Mouse (Mus musculus): Measurements from ENCODE around the gene A930018P22Rik. TPM values are rescaled to one million over a fixed set of nuclear protein-coding genes. Genes with fewer than 3 reads are reported as not detected.
"Not testable (repeated sequence)": the region's sequence is repeated elsewhere in the genome, so short reads cannot be mapped to it uniquely, and the experiment has no call there.

The A930018P22Rik gene
- polyA plus RNA-seq, 1 experiment from 2014 or later = not detected

DNA sequence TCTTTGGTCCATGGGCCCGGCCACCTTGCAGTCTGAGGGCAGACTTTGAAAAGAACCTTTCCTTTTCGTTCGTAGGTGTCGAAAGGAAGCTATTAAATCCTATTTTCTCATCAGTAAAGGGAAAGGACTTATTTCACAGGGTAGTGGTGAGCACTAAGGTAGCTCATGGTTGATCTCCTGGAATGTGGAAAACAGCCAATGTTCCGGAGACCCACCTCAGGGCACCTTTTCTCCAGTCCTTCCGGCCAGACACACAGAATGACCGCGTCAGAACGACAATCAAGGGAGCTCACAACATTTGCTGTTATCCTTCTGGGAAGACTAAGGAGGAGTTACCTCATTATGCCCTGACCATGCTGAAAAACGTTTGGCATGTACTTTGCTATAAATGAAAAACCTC, 26.3 kb upstream of the A930018P22Rik start:
- H3K27ac ChIP-seq (ENCODE audit: low read depth, low read length) = peak overlapping the region; percentile 72
- H3K4me3 ChIP-seq (ENCODE audit: low read depth, low read length) = peak overlapping the region; percentile 43
- peaks cover 5% of the 10 kb centered on the region; the same call in 1 of the 2 replicates for H3K4me1 ChIP-seq (replicated peaks; ENCODE audit: control insufficient read depth, insufficient read depth, low read length)
- no peaks in the 10 kb centered on the region for H3K9me3 ChIP-seq (ENCODE audit: control insufficient read depth, low read length)
- no peak for DNase-seq (ENCODE audit: low spot score)
- peak overlapping the region; percentile 70 for H3K9ac ChIP-seq (ENCODE audit: low read depth, low read length)
- peak overlapping the region; percentile 58 for H3K4me2 ChIP-seq (replicated peaks; ENCODE audit: low read depth, low read length)
- no peaks in the 10 kb centered on the region for H3K36me3 ChIP-seq (ENCODE audit: control insufficient read depth, insufficient read depth, low read length)
- no peak for ATAC-seq (ENCODE audit: low FRiP score)
- 49% methylated on average over 10 of the region's 10 CpGs for WGBS
- H3K27me3 ChIP-seq (ENCODE audit: control insufficient read depth, insufficient read depth, low read length) = no peaks in the 10 kb centered on the region

- H3K9me3 ChIP-seq (ENCODE audit: control insufficient read depth, low read length); H3K36me3 ChIP-seq (ENCODE audit: control insufficient read depth, insufficient read depth, low read length); H3K4me1 ChIP-seq (replicated peaks; ENCODE audit: control insufficient read depth, insufficient read depth, low read length); H3K4me3 ChIP-seq (ENCODE audit: low read depth, low read length); DNase-seq (ENCODE audit: low spot score); H3K27ac ChIP-seq (ENCODE audit: low read depth, low read length); H3K4me2 ChIP-seq (replicated peaks; ENCODE audit: low read depth, low read length); H3K9ac ChIP-seq (ENCODE audit: low read depth, low read length); H3K27me3 ChIP-seq (ENCODE audit: control insufficient read depth, insufficient read depth, low read length): not testable (repeated sequence)
- 62% methylated on average over 1 of the region's 1 CpGs for WGBS
- ATAC-seq (ENCODE audit: low FRiP score) = peak; percentile 30; the same call in 1 of the 2 replicates
These were observed 25.8 kb upstream of the A930018P22Rik start for GRCm38 (mm10) chr2:104096796-104097195.

GRCm38 (mm10) chr2:104097396-104097795, 25.2 kb upstream of the A930018P22Rik start:
- not testable (repeated sequence) for H3K4me2 ChIP-seq (replicated peaks; ENCODE audit: low read depth, low read length); H3K36me3 ChIP-seq (ENCODE audit: control insufficient read depth, insufficient read depth, low read length); H3K9me3 ChIP-seq (ENCODE audit: control insufficient read depth, low read length); H3K9ac ChIP-seq (ENCODE audit: low read depth, low read length); H3K27ac ChIP-seq (ENCODE audit: low read depth, low read length); H3K4me1 ChIP-seq (replicated peaks; ENCODE audit: control insufficient read depth, insufficient read depth, low read length); H3K4me3 ChIP-seq (ENCODE audit: low read depth, low read length); DNase-seq (ENCODE audit: low spot score); ATAC-seq (ENCODE audit: low FRiP score); H3K27me3 ChIP-seq (ENCODE audit: control insufficient read depth, insufficient read depth, low read length)
- 91% methylated on average over 4 of the region's 4 CpGs for WGBS

DNA sequence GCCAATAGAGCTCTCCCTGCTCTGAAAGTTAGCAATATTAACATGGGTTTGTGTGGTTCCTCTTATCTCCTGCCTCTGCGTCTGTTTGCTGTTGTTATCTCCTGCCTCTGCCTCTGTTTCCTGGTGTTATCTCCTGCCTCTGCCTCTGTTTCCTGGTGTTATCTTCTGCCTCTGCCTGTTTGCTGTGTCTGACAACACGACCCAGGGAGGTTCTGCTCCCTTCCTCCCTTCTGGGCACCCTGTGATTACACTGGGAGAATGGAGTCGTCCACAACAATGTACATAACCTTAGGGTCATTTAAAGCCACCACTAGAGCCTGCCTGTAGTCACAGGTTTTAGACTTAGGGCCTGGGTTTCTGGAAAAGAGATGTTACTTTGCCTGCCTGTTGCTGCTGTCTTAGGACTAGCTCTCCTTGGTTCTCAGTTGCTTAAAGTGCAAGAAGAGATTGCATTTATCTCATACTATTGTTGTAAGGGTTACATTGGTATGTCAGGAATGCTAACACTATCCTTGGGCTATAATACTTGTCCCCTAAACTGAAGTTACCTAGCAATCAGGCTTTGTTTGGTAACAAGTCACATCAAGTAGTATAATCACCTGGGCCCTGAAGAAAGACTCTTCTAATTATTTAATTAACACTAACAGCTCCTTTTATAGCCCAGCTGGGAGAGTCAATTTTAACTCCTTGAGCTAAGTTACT, 23.9 kb upstream of the A930018P22Rik start:
- Histone ChIP-seq H3K4me2 (replicated peaks; ENCODE audit: low read depth, low read length) (no peak overlapping the region), H3K4me1 (replicated peaks; ENCODE audit: control insufficient read depth, insufficient read depth, low read length) (peaks cover 5% of the 10 kb centered on the region; the same call in 1 of the 2 replicates), H3K27me3 (ENCODE audit: control insufficient read depth, insufficient read depth, low read length) (no peaks in the 10 kb centered on the region), H3K36me3 (ENCODE audit: control insufficient read depth, insufficient read depth, low read length) (no peaks in the 10 kb centered on the region), H3K27ac (ENCODE audit: low read depth, low read length) (no peak overlapping the region), H3K9me3 (ENCODE audit: control insufficient read depth, low read length) (no peaks in the 10 kb centered on the region), H3K4me3 (ENCODE audit: low read depth, low read length) (no peak overlapping the region), H3K9ac (ENCODE audit: low read depth, low read length) (no peak overlapping the region)
- ATAC-seq (ENCODE audit: low FRiP score) (no peak), DNase-seq (ENCODE audit: low spot score) (no peak)
- WGBS = 47% methylated on average over 3 of the region's 3 CpGs

GRCm38 (mm10) chr2:104099231-104099585, 23.4 kb upstream of the A930018P22Rik start:
- H3K4me1 ChIP-seq (replicated peaks; ENCODE audit: control insufficient read depth, insufficient read depth, low read length) = peaks cover 5% of the 10 kb centered on the region; the same call in 1 of the 2 replicates
- H3K4me2 ChIP-seq (replicated peaks; ENCODE audit: low read depth, low read length) = no peak overlapping the region
- H3K9me3 ChIP-seq (ENCODE audit: control insufficient read depth, low read length) = no peaks in the 10 kb centered on the region
- 96% methylated on average over 2 of the region's 2 CpGs for WGBS
- DNase-seq (ENCODE audit: low spot score) = no peak
- ATAC-seq (ENCODE audit: low FRiP score) = no peak
- no peak overlapping the region for H3K4me3 ChIP-seq (ENCODE audit: low read depth, low read length)
- H3K9ac ChIP-seq (ENCODE audit: low read depth, low read length) = no peak overlapping the region
- no peaks in the 10 kb centered on the region for H3K27me3 ChIP-seq (ENCODE audit: control insufficient read depth, insufficient read depth, low read length)
- no peak overlapping the region for H3K27ac ChIP-seq (ENCODE audit: low read depth, low read length)
- no peaks in the 10 kb centered on the region for H3K36me3 ChIP-seq (ENCODE audit: control insufficient read depth, insufficient read depth, low read length)

DNA sequence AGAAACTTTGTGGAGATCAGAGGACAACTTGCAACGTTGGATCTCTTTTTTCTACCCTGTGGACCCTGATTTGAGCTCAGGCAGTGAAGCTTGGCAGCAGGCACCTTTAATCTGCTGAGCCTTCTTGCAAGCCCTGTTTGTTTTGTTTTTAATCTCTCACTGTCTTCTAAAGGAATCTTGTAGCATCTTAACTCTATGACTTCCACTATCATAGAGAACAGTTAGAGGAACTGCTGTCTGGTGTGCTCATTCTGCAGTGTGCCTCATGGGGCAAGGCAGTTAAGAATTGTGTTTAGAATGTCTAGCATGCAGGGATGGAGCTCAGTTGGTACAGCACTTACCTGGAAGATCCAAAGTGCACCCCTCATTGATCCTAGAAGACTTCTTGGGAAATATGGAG, 22.6 kb upstream of the A930018P22Rik start:
- H3K27ac ChIP-seq (ENCODE audit: low read depth, low read length) = no peak overlapping the region
- WGBS = 55% methylated on average over 1 of the region's 1 CpGs

DNA sequence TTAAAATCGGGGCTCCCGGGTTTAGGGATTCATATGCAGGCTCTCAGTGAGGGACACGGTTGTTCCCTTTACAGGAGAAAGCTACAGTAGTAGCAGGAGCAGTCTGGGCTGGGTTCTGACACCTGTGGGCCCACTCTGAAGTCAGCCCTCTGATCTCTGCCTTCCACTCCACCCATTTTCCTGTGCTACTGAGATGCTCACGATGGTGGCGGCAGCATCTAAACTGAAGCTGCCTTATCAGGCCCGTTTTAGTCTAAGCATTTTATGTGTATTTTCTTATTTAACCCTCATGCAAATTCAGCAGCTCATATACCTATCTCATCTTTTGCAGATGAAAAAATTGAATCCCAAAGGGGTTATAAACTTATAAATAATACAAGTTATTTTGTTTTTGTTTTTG, 17.8 kb upstream of the A930018P22Rik start:
- H3K36me3 ChIP-seq (ENCODE audit: control insufficient read depth, insufficient read depth, low read length) = no peaks in the 10 kb centered on the region
- no peaks in the 10 kb centered on the region for H3K9me3 ChIP-seq (ENCODE audit: control insufficient read depth, low read length)
- H3K4me1 ChIP-seq (replicated peaks; ENCODE audit: control insufficient read depth, insufficient read depth, low read length) = no peaks in the 10 kb centered on the region
- H3K4me3 ChIP-seq (ENCODE audit: low read depth, low read length) = no peak overlapping the region
- H3K27ac ChIP-seq (ENCODE audit: low read depth, low read length) = no peak overlapping the region
- ATAC-seq (ENCODE audit: low FRiP score) = no peak
- H3K27me3 ChIP-seq (ENCODE audit: control insufficient read depth, insufficient read depth, low read length) = no peaks in the 10 kb centered on the region
- no peak overlapping the region for H3K4me2 ChIP-seq (replicated peaks; ENCODE audit: low read depth, low read length)
- no peak for DNase-seq (ENCODE audit: low spot score)
- WGBS = 88% methylated on average over 6 of the region's 6 CpGs
- H3K9ac ChIP-seq (ENCODE audit: low read depth, low read length) = no peak overlapping the region

More for the DNA sequence above, 22.6 kb upstream of the A930018P22Rik start:
- Histone ChIP-seq H3K4me2 (replicated peaks; ENCODE audit: low read depth, low read length) (no peak overlapping the region), H3K4me1 (replicated peaks; ENCODE audit: control insufficient read depth, insufficient read depth, low read length) (peaks cover 5% of the 10 kb centered on the region; the same call in 1 of the 2 replicates), H3K4me3 (ENCODE audit: low read depth, low read length) (no peak overlapping the region), H3K36me3 (ENCODE audit: control insufficient read depth, insufficient read depth, low read length) (no peaks in the 10 kb centered on the region), H3K27me3 (ENCODE audit: control insufficient read depth, insufficient read depth, low read length) (no peaks in the 10 kb centered on the region), H3K9me3 (ENCODE audit: control insufficient read depth, low read length) (no peaks in the 10 kb centered on the region), H3K9ac (ENCODE audit: low read depth, low read length) (no peak overlapping the region)
- no peak for ATAC-seq (ENCODE audit: low FRiP score)
- no peak for DNase-seq (ENCODE audit: low spot score)

- H3K27me3 ChIP-seq (ENCODE audit: control insufficient read depth, insufficient read depth, low read length); H3K4me2 ChIP-seq (replicated peaks; ENCODE audit: low read depth, low read length); DNase-seq (ENCODE audit: low spot score); ATAC-seq (ENCODE audit: low FRiP score); H3K9ac ChIP-seq (ENCODE audit: low read depth, low read length); H3K4me1 ChIP-seq (replicated peaks; ENCODE audit: control insufficient read depth, insufficient read depth, low read length); H3K27ac ChIP-seq (ENCODE audit: low read depth, low read length); H3K9me3 ChIP-seq (ENCODE audit: control insufficient read depth, low read length); H3K36me3 ChIP-seq (ENCODE audit: control insufficient read depth, insufficient read depth, low read length); H3K4me3 ChIP-seq (ENCODE audit: low read depth, low read length): not testable (repeated sequence)
- WGBS = 90% methylated on average over 2 of the region's 2 CpGs
These were observed 13.5 kb upstream of the A930018P22Rik start for GRCm38 (mm10) chr2:104109021-104109420.

GRCm38 (mm10) chr2:104109528-104109927, 13.0 kb upstream of the A930018P22Rik start:
- DNase-seq (ENCODE audit: low spot score) = no peak

More at GRCm38 (mm10) chr2:104109528-104109927, 13.0 kb upstream of the A930018P22Rik start:
- no peak overlapping the region for H3K4me3 ChIP-seq (ENCODE audit: low read depth, low read length)
- no peak overlapping the region for H3K4me2 ChIP-seq (replicated peaks; ENCODE audit: low read depth, low read length)
- 65% methylated on average over 2 of the region's 2 CpGs for WGBS
- no peaks in the 10 kb centered on the region for H3K27me3 ChIP-seq (ENCODE audit: control insufficient read depth, insufficient read depth, low read length)
- H3K9ac ChIP-seq (ENCODE audit: low read depth, low read length) = no peak overlapping the region
- no peaks in the 10 kb centered on the region for H3K9me3 ChIP-seq (ENCODE audit: control insufficient read depth, low read length)
- no peak for ATAC-seq (ENCODE audit: low FRiP score)
- H3K27ac ChIP-seq (ENCODE audit: low read depth, low read length) = no peak overlapping the region
- H3K36me3 ChIP-seq (ENCODE audit: control insufficient read depth, insufficient read depth, low read length) = no peaks in the 10 kb centered on the region
- H3K4me1 ChIP-seq (replicated peaks; ENCODE audit: control insufficient read depth, insufficient read depth, low read length) = no peaks in the 10 kb centered on the region
